Mouse (Mus musculus) gastrocnemius, postnatal 36 days (tissue): ENCODE measurements at regions not wholly inside any gene's neighbourhood (a gene's known extent, or its start where the extent isn't known, plus 50 kb on each side); places are given as distances from the start of the nearest gene placed in this dataset.

Experiments
- DNase-seq, 2 experiments: peaks; one replicate each; pipeline ENCODE4 v3.0.0; 2022
- intact Hi-C: fragments of 180-260 bp; cut with DNase I; formaldehyde crosslinking; loops from one replicate; pipeline ENCODE4 v1.15.1; 2025

- intact Hi-C loops, result no loop called here
- no peak for DNase-seq
Observed at GRCm38 (mm10) chr2:92750116-92750515, 150.6 kb downstream of the Chst1 start.

- intact Hi-C loops, result no loop called here
- DNase-seq, result no peak
Observed at GRCm38 (mm10) chr2:92750672-92751071, 151.2 kb downstream of the Chst1 start.

GRCm38 (mm10) chr2:92751256-92751655 is 151.7 kb downstream of the Chst1 start:
- intact Hi-C loops, result no loop called here
- no peak for DNase-seq

- no peak for DNase-seq
- intact Hi-C loops, result no loop called here
Observed at GRCm38 (mm10) chr2:92752156-92752555, 152.6 kb downstream of the Chst1 start.

GRCm38 (mm10) chr2:92752794-92753193 is 153.3 kb downstream of the Chst1 start:
- DNase-seq, result peak in 1 of 2 experiments; percentile 7
- intact Hi-C loops, result no loop called here

- no peak for DNase-seq
- intact Hi-C loops, result no loop called here
Observed at GRCm38 (mm10) chr2:92754505-92755280, 155.2 kb downstream of the Chst1 start.

GRCm38 (mm10) chr2:92756491-92756890 is 157.0 kb downstream of the Chst1 start:
- no peak for DNase-seq
- intact Hi-C loops, result no loop called here

- intact Hi-C loops, result no loop called here
- DNase-seq, result no peak
Observed at GRCm38 (mm10) chr2:92758775-92759174, 156.1 kb upstream of the Syt13 start.

- DNase-seq, result no peak
- intact Hi-C loops, result no loop called here
Observed at GRCm38 (mm10) chr2:92763881-92764635, 150.8 kb upstream of the Syt13 start.

GRCm38 (mm10) chr2:92767476-92768005 is 147.4 kb upstream of the Syt13 start:
- intact Hi-C loops, result no loop called here
- no peak for DNase-seq

GRCm38 (mm10) chr2:92768088-92768487 is 146.8 kb upstream of the Syt13 start:
- DNase-seq, result no peak
- intact Hi-C loops, result no loop called here

- intact Hi-C loops, result no loop called here
- no peak for DNase-seq
Observed at GRCm38 (mm10) chr2:92769061-92769460, 145.8 kb upstream of the Syt13 start.

GRCm38 (mm10) chr2:92770098-92770497 is 144.8 kb upstream of the Syt13 start:
- intact Hi-C loops, result no loop called here
- DNase-seq, result no peak

GRCm38 (mm10) chr2:92772623-92773022 is 142.3 kb upstream of the Syt13 start:
- intact Hi-C loops, result no loop called here
- DNase-seq, result no peak

GRCm38 (mm10) chr2:92776497-92776896 is 138.4 kb upstream of the Syt13 start:
- intact Hi-C loops, result no loop called here
- DNase-seq, result no peak

- no peak for DNase-seq
- intact Hi-C loops, result no loop called here
Observed at GRCm38 (mm10) chr2:92779101-92779500, 135.8 kb upstream of the Syt13 start.

- DNase-seq, result no peak
- intact Hi-C loops, result no loop called here
Observed at GRCm38 (mm10) chr2:92780021-92780420, 134.9 kb upstream of the Syt13 start.

GRCm38 (mm10) chr2:92781451-92781850 is 133.4 kb upstream of the Syt13 start:
- intact Hi-C loops, result no loop called here
- no peak for DNase-seq

- intact Hi-C loops, result no loop called here
- no peak for DNase-seq
Observed at GRCm38 (mm10) chr2:92782621-92783020, 132.3 kb upstream of the Syt13 start.

GRCm38 (mm10) chr2:92784916-92785315 is 130.0 kb upstream of the Syt13 start:
- no peak for DNase-seq
- intact Hi-C loops, result no loop called here

GRCm38 (mm10) chr2:92787925-92788410 is 126.9 kb upstream of the Syt13 start:
- DNase-seq, result no peak
- intact Hi-C loops, result no loop called here

GRCm38 (mm10) chr2:92788875-92789274 is 126.0 kb upstream of the Syt13 start:
- DNase-seq, result no peak
- intact Hi-C loops, result no loop called here
